Mouse (Mus musculus) stomach, embryonic 14.5 days (tissue): ENCODE results near the gene Cirbp. TPM values are rescaled to one million over a fixed set of nuclear protein-coding genes. Genes with fewer than 3 reads are reported as not detected.
A peak's percentile ranks its signal among the peaks of the same experiment; 100 is the strongest.

Source experiments
- ATAC-seq: fragments of 200-750 bp; cut with Nextera tagmentation; 2 replicates; pipeline ENCODE4 v1.8.0; 2017; ENCODE audit warnings: low read depth, moderate TSS enrichment; ENCODE audit not compliant: insufficient number of reproducible peaks, insufficient read depth, low FRiP score
- H3K27ac ChIP-seq: fragments of 300-500 bp; sonication (generic); 2 replicates; pipeline ENCODE4 v1.5.1; 2014; ENCODE audit warnings: mild to moderate bottlenecking, low read length, moderate library complexity, mixed read lengths
- H3K27me3 ChIP-seq: fragments of 300-500 bp; sonication (generic); 2 replicates; pipeline ENCODE4 v1.6.1; 2014; ENCODE audit warnings: low read length, control low read depth, mixed read lengths; ENCODE audit not compliant: control insufficient read depth, insufficient read depth
- H3K36me3 ChIP-seq: fragments of 300-500 bp; sonication (generic); 2 replicates; pipeline ENCODE4 v1.6.1; 2014; ENCODE audit warnings: mild to moderate bottlenecking, control low read depth, low read length, moderate library complexity, mixed read lengths; ENCODE audit not compliant: control insufficient read depth, insufficient read depth
- H3K4me1 ChIP-seq: fragments of 300-500 bp; sonication (generic); 2 replicates; pipeline ENCODE4 v1.6.1; 2014; ENCODE audit warnings: low read length, control low read depth, mixed read lengths; ENCODE audit not compliant: control insufficient read depth, insufficient read depth
- H3K4me2 ChIP-seq: fragments of 300-500 bp; sonication (generic); replicated peaks from 2 replicates; pipeline ENCODE4 v1.6.1; 2014; ENCODE audit warnings: low read depth, low read length, control low read depth
- H3K4me3 ChIP-seq: fragments of 300-500 bp; sonication (generic); 2 replicates; pipeline ENCODE4 v1.5.1; 2014; ENCODE audit warnings: low read depth, low read length, control low read depth
- H3K9ac ChIP-seq: fragments of 300-500 bp; sonication (generic); replicated peaks from 2 replicates; pipeline ENCODE4 v1.6.1; 2014; ENCODE audit warnings: low read depth, mild to moderate bottlenecking, control low read depth, low read length, moderate library complexity, mixed read lengths
- H3K9me3 ChIP-seq: fragments of 300-500 bp; sonication (generic); 2 replicates; pipeline ENCODE4 v1.6.1; 2016; ENCODE audit warnings: low read depth, low read length, control low read depth; ENCODE audit not compliant: control insufficient read depth
- WGBS: fragments of 180-500 bp; shearing (Covaris S2); extraction: QIAGEN DNeasy Blood & Tissue Kit; methylation state at CpG from one replicate; pipeline ENCODE4 v1.1.7; 2014; 5-methylcytosine and 5-hydroxymethylcytosine counted together
- polyA plus RNA-seq: library from polyadenylated mRNA; unstranded; fragments of >200 nt; fragmentation: Nextera tagmentation; extraction: Ambion mirVana; gene quantifications from 2 replicates; pipeline ENCODE4 v1.2.1, GENCODE M21; 2014

Cirbp gene
- 92.7 and 105 TPM in 2 replicates for polyA plus RNA-seq

- H3K4me3 ChIP-seq, result peak within 1 kb of the TSS; percentile 30
- H3K9me3 ChIP-seq, result no peaks in the 10 kb centered on the region
- no peak for ATAC-seq
- H3K27ac ChIP-seq, result peak within 1 kb of the TSS; percentile 78
- peaks cover 62% of the 10 kb centered on the region for H3K4me1 ChIP-seq
- peaks cover 9% of the 10 kb centered on the region for H3K36me3 ChIP-seq
- WGBS, result 14% methylated on average over 20 of the region's 20 CpGs
- peak within 1 kb of the TSS; percentile 34; the same call in 1 of the 2 replicates for H3K9ac ChIP-seq
- H3K27me3 ChIP-seq, result no peaks in the 10 kb centered on the region
- peak within 1 kb of the TSS; percentile 92 for H3K4me2 ChIP-seq
Measured at GRCm38 (mm10) chr10:80165392-80166128, at the start of gene Cirbp. Gene Cirbp, plus strand, starts transcription at chr10:80165985.

- no peaks in the 10 kb centered on the region for H3K9me3 ChIP-seq
- peaks cover 19% of the 10 kb centered on the region for H3K36me3 ChIP-seq
- H3K4me3 ChIP-seq, result peak overlapping the region; percentile 78
- peaks cover 19% of the 10 kb centered on the region for H3K4me1 ChIP-seq
- WGBS, result 0% methylated on average over 27 of the region's 27 CpGs
- H3K27me3 ChIP-seq, result no peaks in the 10 kb centered on the region
- peak overlapping the region; percentile 88 for H3K9ac ChIP-seq
- peak overlapping the region; percentile 61 for H3K4me2 ChIP-seq
- ATAC-seq, result no peak
- H3K27ac ChIP-seq, result peak overlapping the region; percentile 18; the same call in 1 of the 2 replicates
Measured at GRCm38 (mm10) chr10:80116563-80116926, 49.2 kb upstream of the Cirbp start.

- ATAC-seq, result no peak
- Histone ChIP-seq H3K4me1 (peaks cover 19% of the 10 kb centered on the region), H3K4me3 (peak overlapping the region; percentile 78), H3K9ac (peak overlapping the region; percentile 88), H3K27me3 (no peaks in the 10 kb centered on the region), H3K4me2 (peak overlapping the region; percentile 61), H3K9me3 (no peaks in the 10 kb centered on the region), H3K27ac (peak overlapping the region; percentile 27; the same call in 1 of the 2 replicates), H3K36me3 (peaks cover 24% of the 10 kb centered on the region)
- 3% methylated on average over 30 of the region's 30 CpGs for WGBS
Measured at GRCm38 (mm10) chr10:80116927-80117691, 48.7 kb upstream of the Cirbp start.

DNA sequence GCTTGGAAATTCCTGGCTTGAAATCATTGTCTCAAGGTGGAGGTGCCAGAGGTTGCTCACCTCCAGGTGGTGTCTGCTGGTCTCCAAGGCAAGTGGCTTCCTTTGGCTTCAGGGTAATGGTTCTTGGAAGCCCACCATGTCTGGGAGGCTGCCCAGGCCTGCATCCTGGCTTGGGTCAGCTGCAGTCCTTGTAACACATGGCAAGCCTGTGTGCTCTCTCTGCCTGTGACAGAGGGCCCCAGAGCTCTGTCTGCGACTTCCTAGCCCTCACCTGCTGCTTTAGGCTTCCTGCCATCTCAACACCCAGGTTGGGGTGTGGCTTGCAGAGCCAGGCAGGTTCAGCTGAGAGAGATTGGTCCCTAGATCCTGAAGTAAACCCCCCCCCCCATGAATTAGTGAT, 48.0 kb upstream of the Cirbp start:
- Histone ChIP-seq H3K27me3 (no peaks in the 10 kb centered on the region), H3K27ac (peak overlapping the region; percentile 27; the same call in 1 of the 2 replicates), H3K4me3 (peak overlapping the region; percentile 78), H3K9me3 (no peaks in the 10 kb centered on the region), H3K4me2 (peak overlapping the region; percentile 61), H3K36me3 (peaks cover 25% of the 10 kb centered on the region), H3K4me1 (peaks cover 19% of the 10 kb centered on the region), H3K9ac (peak overlapping the region; percentile 88)
- 41% methylated on average over 1 of the region's 1 CpGs for WGBS
- ATAC-seq, result no peak

GRCm38 (mm10) chr10:80118552-80118951, 47.2 kb upstream of the Cirbp start:
- Histone ChIP-seq H3K36me3 (peaks cover 29% of the 10 kb centered on the region), H3K27ac (no peak overlapping the region), H3K9me3 (no peaks in the 10 kb centered on the region), H3K4me1 (peaks cover 19% of the 10 kb centered on the region), H3K4me2 (peak overlapping the region; percentile 61; the same call in 1 of the 2 replicates), H3K9ac (no peak overlapping the region; the same call in 1 of the 2 replicates), H3K4me3 (peak overlapping the region; percentile 78; the same call in 1 of the 2 replicates), H3K27me3 (no peaks in the 10 kb centered on the region)
- no peak for ATAC-seq
- 72% methylated on average over 6 of the region's 6 CpGs for WGBS

- Histone ChIP-seq H3K27me3 (no peaks in the 10 kb centered on the region), H3K9ac (no peak overlapping the region), H3K27ac (no peak overlapping the region), H3K4me3 (no peak overlapping the region), H3K4me1 (peaks cover 19% of the 10 kb centered on the region), H3K9me3 (no peaks in the 10 kb centered on the region), H3K36me3 (peaks cover 43% of the 10 kb centered on the region), H3K4me2 (no peak overlapping the region)
- no peak for ATAC-seq
- WGBS, result 83% methylated on average over 2 of the region's 2 CpGs
Measured at GRCm38 (mm10) chr10:80120146-80120545, 45.6 kb upstream of the Cirbp start.

- peaks cover 55% of the 10 kb centered on the region for H3K36me3 ChIP-seq
- ATAC-seq, result no peak
Measured at GRCm38 (mm10) chr10:80121639-80122038, 44.1 kb upstream of the Cirbp start.

DNA sequence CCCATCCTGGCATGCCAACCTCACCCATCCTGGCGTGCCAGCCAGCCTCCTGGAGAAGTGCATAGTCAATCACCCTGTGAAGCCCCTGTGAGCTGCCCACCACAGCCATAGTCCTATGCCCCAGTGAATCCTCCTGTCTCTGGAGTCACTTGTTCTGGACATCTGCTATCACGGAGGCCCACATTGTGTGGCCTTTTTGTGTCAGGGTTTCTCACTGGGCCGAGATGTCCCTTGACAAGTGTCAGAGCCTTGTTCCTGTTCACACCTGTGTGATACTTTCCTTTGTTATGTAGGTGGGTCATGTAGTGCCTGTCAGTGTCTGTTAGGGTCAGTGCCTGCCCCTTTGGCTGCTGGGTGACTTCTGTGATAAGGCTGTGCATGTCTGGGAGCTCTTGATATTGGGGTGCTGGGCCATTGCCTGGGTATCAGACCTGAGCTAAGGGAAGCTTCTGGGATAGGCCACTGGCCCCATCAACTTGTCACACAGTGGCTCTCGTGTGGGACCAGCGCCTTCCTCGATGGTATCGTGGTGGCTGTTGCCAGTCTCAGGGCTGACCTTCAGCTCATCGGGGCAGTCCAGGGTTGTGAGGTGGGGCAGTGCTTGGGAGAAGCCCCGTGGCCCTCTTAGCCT, 41.7 kb upstream of the Cirbp start:
- ATAC-seq, result no peak; the same call in 1 of the 2 replicates
- H3K27ac ChIP-seq, result no peak overlapping the region
- H3K9ac ChIP-seq, result no peak overlapping the region

More at GRCm38 (mm10) chr10:80121639-80122038, 44.1 kb upstream of the Cirbp start:
- Histone ChIP-seq H3K27ac (no peak overlapping the region), H3K4me2 (no peak overlapping the region), H3K4me1 (peaks cover 19% of the 10 kb centered on the region), H3K27me3 (no peaks in the 10 kb centered on the region), H3K9ac (no peak overlapping the region), H3K9me3 (no peaks in the 10 kb centered on the region), H3K4me3 (no peak overlapping the region)
- 90% methylated on average over 2 of the region's 2 CpGs for WGBS

More for the DNA sequence above, 41.7 kb upstream of the Cirbp start:
- Histone ChIP-seq H3K36me3 (peaks cover 72% of the 10 kb centered on the region), H3K4me3 (no peak overlapping the region), H3K4me1 (0 out of 2 replicates have a peak, but pooled peaks cover 2% of the 10 kb centered on the region), H3K27me3 (no peaks in the 10 kb centered on the region), H3K9me3 (no peaks in the 10 kb centered on the region), H3K4me2 (no peak overlapping the region)
- 84% methylated on average over 9 of the region's 9 CpGs for WGBS
